Mouse (Mus musculus) heart, adult 10 weeks (tissue): ENCODE measurements around the gene Tas2r125. TPM values are rescaled to one million over a fixed set of nuclear protein-coding genes. Genes with fewer than 3 reads are reported as not detected.

Experiments used
- polyA plus RNA-seq: library from polyadenylated mRNA; stranded (reverse); fragments of 350-450 nt; fragmentation: Illumina TruSeq; extraction: RNeasy Lipid Tissue Mini Kit (QIAGEN cat#74804); gene quantifications from one replicate; pipeline ENCODE4 v1.2.3, GENCODE M21; 2014; ENCODE audit warnings: low read depth, low replicate concordance

The Tas2r125 gene
- polyA plus RNA-seq: not detected

DNA sequence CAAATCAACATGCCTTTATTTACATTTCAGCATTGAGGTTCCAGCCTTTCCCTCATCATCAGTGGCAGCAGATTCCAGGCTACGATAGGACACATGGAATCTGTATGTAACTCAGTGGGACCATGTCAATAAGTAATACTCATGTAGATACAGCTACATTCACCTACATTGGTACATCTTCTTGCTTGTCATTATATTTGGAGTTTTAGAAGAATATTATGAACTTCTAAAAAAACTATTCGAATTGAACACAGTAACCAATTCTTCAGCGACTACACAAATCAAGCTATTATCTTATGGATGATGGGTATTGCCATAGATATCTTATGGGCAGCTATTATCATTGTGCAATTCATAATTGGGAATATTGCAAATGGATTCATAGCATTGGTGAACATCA is at the start of gene Tas2r125:
Gene Tas2r125 (plus strand): TSS at position 301 of the 400 bp plus-strand sequence.

DNA sequence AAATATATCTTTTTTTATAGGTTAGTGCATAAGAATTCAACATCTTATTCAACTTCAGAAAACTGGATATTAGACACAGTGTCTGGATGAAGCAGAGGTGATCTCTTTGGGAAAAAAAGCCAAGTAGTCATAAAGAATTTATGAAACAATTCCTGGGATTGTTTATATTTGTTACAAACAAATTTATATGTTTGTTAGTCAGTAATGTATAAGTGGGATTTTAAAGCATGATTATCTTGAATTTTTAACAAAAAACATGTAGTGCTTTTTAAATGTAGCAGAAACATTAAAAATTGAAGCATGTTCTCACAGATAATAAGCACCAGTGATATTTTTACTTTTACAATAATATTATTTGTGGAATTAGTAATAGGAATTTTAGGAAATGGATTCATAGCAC is 41.7 kb upstream of the Tas2r125 start, which contains the start of gene Tas2r110:
Gene Tas2r110 (plus strand): TSS at position 301 of the 400 bp plus-strand sequence.

DNA sequence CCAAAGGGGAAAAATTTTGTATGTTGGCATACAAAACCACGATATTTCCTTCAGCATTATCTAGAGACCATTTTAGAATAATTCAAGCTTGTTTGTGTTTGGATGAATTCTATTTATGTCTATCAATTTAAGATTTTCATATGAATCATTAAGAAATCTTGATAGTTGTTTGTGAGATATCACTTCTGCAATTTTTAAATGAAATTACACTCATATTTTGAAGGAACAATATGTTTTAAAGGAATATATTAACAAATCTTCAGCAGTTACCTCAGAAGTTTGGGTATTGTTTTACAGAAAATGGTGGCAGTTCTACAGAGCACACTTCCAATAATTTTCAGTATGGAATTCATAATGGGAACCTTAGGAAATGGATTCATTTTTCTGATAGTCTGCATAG is 16.7 kb upstream of the Tas2r125 start, which contains the start of gene Tas2r113:
Gene Tas2r113 (plus strand): TSS at position 301 of the 400 bp plus-strand sequence.

DNA sequence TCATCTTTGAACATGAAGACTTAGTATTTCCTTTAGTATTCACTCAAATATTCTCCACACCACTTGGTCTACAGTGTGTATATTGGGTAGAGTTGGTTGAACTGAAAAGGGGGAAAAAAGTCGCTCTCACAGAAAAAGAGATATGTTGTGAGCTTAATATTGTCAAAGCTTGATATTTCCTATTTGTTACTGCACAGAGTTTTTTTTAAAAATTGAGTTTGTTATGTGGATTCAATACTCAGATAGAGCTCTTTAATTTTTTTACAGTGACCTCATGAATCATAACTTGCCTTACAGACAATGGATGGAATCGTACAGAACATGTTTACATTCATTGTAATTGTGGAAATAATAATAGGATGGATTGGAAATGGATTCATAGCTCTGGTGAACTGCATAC is 41.4 kb downstream of the Tas2r125 start, which contains the start of gene Tas2r129:
Gene Tas2r129 (plus strand): TSS at position 301 of the 400 bp plus-strand sequence.

DNA sequence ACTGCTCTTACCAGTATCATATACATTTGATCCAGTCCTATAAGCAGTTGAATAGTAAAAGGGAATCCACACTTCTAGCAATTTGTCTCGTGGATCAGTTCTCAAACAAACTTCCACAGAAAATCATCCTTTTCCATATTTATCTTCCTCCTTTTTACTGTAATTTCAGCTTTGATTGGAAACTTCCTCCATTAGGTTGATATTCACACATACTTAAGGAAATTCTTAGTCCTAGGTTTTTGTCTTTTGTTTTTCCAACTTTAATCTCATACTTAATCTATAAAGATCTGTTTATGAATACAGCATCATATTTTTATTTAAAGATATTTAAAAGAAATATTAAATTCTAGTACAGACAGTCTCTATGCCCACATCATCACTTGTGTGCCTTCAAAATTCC is 48.4 kb downstream of the Tas2r125 start, which contains the start of gene Tas2r131:
Gene Tas2r131 (minus strand): TSS at position 101 of the 400 bp plus-strand sequence.

Other genes with a start within 250 kb of the Tas2r125 start
- not detected for gene Tas2r121, start 208.6 kb upstream of the Tas2r125 start, polyA plus RNA-seq
- not detected for gene Tas2r122, start 197.7 kb upstream of the Tas2r125 start, polyA plus RNA-seq
- gene Tas2r115, start 171.6 kb upstream of the Tas2r125 start, polyA plus RNA-seq: not detected
- gene Tas2r124, start 154.9 kb upstream of the Tas2r125 start, polyA plus RNA-seq: not detected
- gene Tas2r102, start 147.5 kb upstream of the Tas2r125 start, polyA plus RNA-seq: not detected
- gene Tas2r136, start 131.5 kb upstream of the Tas2r125 start, polyA plus RNA-seq: not detected
- not detected for gene Tas2r117, start 106.8 kb upstream of the Tas2r125 start, polyA plus RNA-seq
- gene Tas2r123, start 62.5 kb upstream of the Tas2r125 start, polyA plus RNA-seq: not detected
- gene Tas2r116, start 54.2 kb upstream of the Tas2r125 start, polyA plus RNA-seq: not detected
- not detected for gene Tas2r110, start 41.6 kb upstream of the Tas2r125 start, polyA plus RNA-seq
- gene Tas2r113, start 16.6 kb upstream of the Tas2r125 start, polyA plus RNA-seq: not detected
- gene Tas2r129, start 41.5 kb downstream of the Tas2r125 start, polyA plus RNA-seq: not detected
- gene Tas2r131, start 48.3 kb downstream of the Tas2r125 start, polyA plus RNA-seq: not detected
- not detected for gene Tas2r109, start 71.3 kb downstream of the Tas2r125 start, polyA plus RNA-seq
- not detected for gene Tas2r103, start 127.5 kb downstream of the Tas2r125 start, polyA plus RNA-seq
- gene Tas2r140, start 146.2 kb downstream of the Tas2r125 start, polyA plus RNA-seq: not detected
- gene Smim10l1, start 195.3 kb downstream of the Tas2r125 start, polyA plus RNA-seq: 72.1 TPM